Mouse (Mus musculus): ENCODE results near the gene Coro2a. TPM values are rescaled to one million over a fixed set of nuclear protein-coding genes. Genes with fewer than 3 reads are reported as not detected.

Coro2a gene
- 1.6 and 2.5 TPM in 2 replicates for total RNA-seq (2012; rRNA removed)

- TF ChIP-seq ZNF384 (IDR thresholded peaks at IDR 0.05; ENCODE audit: low read depth, low read length), result no peak
- no peak for TF ChIP-seq MAFK (IDR thresholded peaks at IDR 0.05; ENCODE audit: insufficient read depth, low read depth, low read length)
- no peak; the same call in 1 of the 2 replicates for TF ChIP-seq ZC3H11A (IDR thresholded peaks at IDR 0.05; ENCODE audit: borderline replicate concordance, low read depth, low read length)
- TF ChIP-seq CHD2 (IDR thresholded peaks at IDR 0.05; ENCODE audit: low read depth, low read length), result no peak
- TF ChIP-seq HCFC1 (IDR thresholded peaks at IDR 0.05; ENCODE audit: borderline replicate concordance, insufficient read depth, low read length), result no peak
These were observed at the start of gene Coro2a for GRCm38 (mm10) chr4:46601844-46602423. TSS of gene Coro2a (minus strand) at chr4:46602202.

GRCm38 (mm10) chr4:46650086-46650753, 48.2 kb upstream of the Coro2a start, which contains the start of gene Tbc1d2:
TSS of gene Tbc1d2 (minus strand) at chr4:46650209.
- H3K9ac ChIP-seq (ENCODE audit: insufficient read depth, low read depth, low read length, poor library complexity, severe bottlenecking), result peak within 1 kb of the TSS; percentile 90
- peak; percentile 86 for DNase-seq (ENCODE audit: low read depth, low spot score)
- H3K27ac ChIP-seq (ENCODE audit: insufficient read depth, low read depth, low read length, poor library complexity, severe bottlenecking), result peak within 1 kb of the TSS; percentile 79
- no peak for TF ChIP-seq ZC3H11A (IDR thresholded peaks at IDR 0.05; ENCODE audit: borderline replicate concordance, low read depth, low read length)
- peak; percentile 58; the same call in 1 of the 2 replicates for TF ChIP-seq HCFC1 (IDR thresholded peaks at IDR 0.05; ENCODE audit: borderline replicate concordance, insufficient read depth, low read length)
- H3K9me3 ChIP-seq (ENCODE audit: control insufficient read depth, insufficient read depth, low read depth, low read length), result no peaks in the 10 kb centered on the region
- H3K4me3 ChIP-seq (ENCODE audit: insufficient read depth in 1 of 2, low read depth in 1 of 2, low read length in 2 of 2, poor library complexity in 1 of 2, severe bottlenecking in 1 of 2), result peak within 1 kb of the TSS; percentile 80 to 87
- no peaks in the 10 kb centered on the region for H3K4me1 ChIP-seq (ENCODE audit: control insufficient read depth in 2 of 2, insufficient read depth in 2 of 2, low read length in 2 of 2, poor library complexity in 1 of 2)
- in situ Hi-C loops (cut with MboI; ENCODE audit: low sequenced_read_pairs in 2 of 2, unreplicated experiment in 2 of 2), result loop anchor here in 1 of 2 experiments (5.0 kb wide), 1 partner anchor 38 kb away; no protein-coding TSS in a partner anchor
- no peaks in the 10 kb centered on the region for H3K36me3 ChIP-seq (ENCODE audit: control insufficient read depth, insufficient read depth, low read length, poor library complexity, severe bottlenecking)

More at GRCm38 (mm10) chr4:46601844-46602423, at the start of gene Coro2a:
- DNase-seq (ENCODE audit: low read depth, low spot score), result no peak
- Histone ChIP-seq H3K27ac (ENCODE audit: insufficient read depth, low read depth, low read length, poor library complexity, severe bottlenecking) (no peak within 1 kb of the TSS), H3K36me3 (ENCODE audit: control insufficient read depth, insufficient read depth, low read length, poor library complexity, severe bottlenecking) (peaks cover 4% of the 10 kb centered on the region; the same call in 1 of the 2 replicates), H3K9ac (ENCODE audit: insufficient read depth, low read depth, low read length, poor library complexity, severe bottlenecking) (peak within 1 kb of the TSS; percentile 76), H3K4me3 (ENCODE audit: insufficient read depth in 1 of 2, low read depth in 1 of 2, low read length in 2 of 2, poor library complexity in 1 of 2, severe bottlenecking in 1 of 2) (peak within 1 kb of the TSS; percentile 66 to 83), H3K4me1 (ENCODE audit: control insufficient read depth in 2 of 2, insufficient read depth in 2 of 2, low read length in 2 of 2, poor library complexity in 1 of 2) (no peaks in the 10 kb centered on the region; a peak in 1 of 4 replicates), H3K9me3 (ENCODE audit: control insufficient read depth, insufficient read depth, low read depth, low read length) (no peaks in the 10 kb centered on the region)
- in situ Hi-C loops (cut with MboI; ENCODE audit: low sequenced_read_pairs in 2 of 2, unreplicated experiment in 2 of 2), result no loop called here

GRCm38 (mm10) chr4:46649161-46649560, 47.2 kb upstream of the Coro2a start:
- peaks cover 3% of the 10 kb centered on the region; the same call in 1 of the 2 replicates for H3K36me3 ChIP-seq (ENCODE audit: control insufficient read depth, insufficient read depth, low read length, poor library complexity, severe bottlenecking)
- no peaks in the 10 kb centered on the region for H3K9me3 ChIP-seq (ENCODE audit: control insufficient read depth, insufficient read depth, low read depth, low read length)
- in situ Hi-C loops (cut with MboI; ENCODE audit: low sequenced_read_pairs in 2 of 2, unreplicated experiment in 2 of 2), result no loop called here
- H3K27ac ChIP-seq (ENCODE audit: insufficient read depth, low read depth, low read length, poor library complexity, severe bottlenecking), result no peak overlapping the region
- peak overlapping the region; percentile 80 to 87 for H3K4me3 ChIP-seq (ENCODE audit: insufficient read depth in 1 of 2, low read depth in 1 of 2, low read length in 2 of 2, poor library complexity in 1 of 2, severe bottlenecking in 1 of 2)
- no peak for DNase-seq (ENCODE audit: low read depth, low spot score)
- H3K9ac ChIP-seq (ENCODE audit: insufficient read depth, low read depth, low read length, poor library complexity, severe bottlenecking), result peak overlapping the region; percentile 76
- no peak for TF ChIP-seq MAFK (IDR thresholded peaks at IDR 0.05; ENCODE audit: insufficient read depth, low read depth, low read length)
- no peak for TF ChIP-seq HCFC1 (IDR thresholded peaks at IDR 0.05; ENCODE audit: borderline replicate concordance, insufficient read depth, low read length)
- TF ChIP-seq ZNF384 (IDR thresholded peaks at IDR 0.05; ENCODE audit: low read depth, low read length), result no peak
- TF ChIP-seq CHD2 (IDR thresholded peaks at IDR 0.05; ENCODE audit: low read depth, low read length), result no peak
- no peak for TF ChIP-seq ZC3H11A (IDR thresholded peaks at IDR 0.05; ENCODE audit: borderline replicate concordance, low read depth, low read length)
- H3K4me1 ChIP-seq (ENCODE audit: control insufficient read depth in 2 of 2, insufficient read depth in 2 of 2, low read length in 2 of 2, poor library complexity in 1 of 2), result no peaks in the 10 kb centered on the region

- DNase-seq (ENCODE audit: low read depth, low spot score), result no peak
- TF ChIP-seq MAFK (IDR thresholded peaks at IDR 0.05; ENCODE audit: insufficient read depth, low read depth, low read length) (no peak), ZC3H11A (IDR thresholded peaks at IDR 0.05; ENCODE audit: borderline replicate concordance, low read depth, low read length) (no peak), HCFC1 (IDR thresholded peaks at IDR 0.05; ENCODE audit: borderline replicate concordance, insufficient read depth, low read length) (no peak), CHD2 (IDR thresholded peaks at IDR 0.05; ENCODE audit: low read depth, low read length) (no peak), ZNF384 (IDR thresholded peaks at IDR 0.05; ENCODE audit: low read depth, low read length) (no peak)
- Histone ChIP-seq H3K9ac (ENCODE audit: insufficient read depth, low read depth, low read length, poor library complexity, severe bottlenecking) (no peak overlapping the region), H3K4me3 (ENCODE audit: insufficient read depth in 1 of 2, low read depth in 1 of 2, low read length in 2 of 2, poor library complexity in 1 of 2, severe bottlenecking in 1 of 2) (no peak overlapping the region), H3K36me3 (ENCODE audit: control insufficient read depth, insufficient read depth, low read length, poor library complexity, severe bottlenecking) (peaks cover 3% of the 10 kb centered on the region; the same call in 1 of the 2 replicates), H3K4me1 (ENCODE audit: control insufficient read depth in 2 of 2, insufficient read depth in 2 of 2, low read length in 2 of 2, poor library complexity in 1 of 2) (peaks cover 0 to 12% of the 10 kb centered on the region in 2 experiments; a peak in 2 of 4 replicates), H3K9me3 (ENCODE audit: control insufficient read depth, insufficient read depth, low read depth, low read length) (no peaks in the 10 kb centered on the region), H3K27ac (ENCODE audit: insufficient read depth, low read depth, low read length, poor library complexity, severe bottlenecking) (no peak overlapping the region)
- in situ Hi-C loops (cut with MboI; ENCODE audit: low sequenced_read_pairs in 2 of 2, unreplicated experiment in 2 of 2), result no loop called here
These were observed 41.7 kb upstream of the Coro2a start for GRCm38 (mm10) chr4:46643676-46644112.

All from ES-E14 (cell line).